Mouse (Mus musculus) layer of hippocampus, postnatal 36 days (tissue): ENCODE measurements at regions not wholly inside any gene's neighbourhood (a gene's known extent, or its start where the extent isn't known, plus 50 kb on each side); places are given as distances from the start of the nearest gene placed in this dataset.

Source experiments
- DNase-seq, 2 experiments: peaks; one replicate each; pipeline ENCODE4 v3.0.0; 2022

DNA sequence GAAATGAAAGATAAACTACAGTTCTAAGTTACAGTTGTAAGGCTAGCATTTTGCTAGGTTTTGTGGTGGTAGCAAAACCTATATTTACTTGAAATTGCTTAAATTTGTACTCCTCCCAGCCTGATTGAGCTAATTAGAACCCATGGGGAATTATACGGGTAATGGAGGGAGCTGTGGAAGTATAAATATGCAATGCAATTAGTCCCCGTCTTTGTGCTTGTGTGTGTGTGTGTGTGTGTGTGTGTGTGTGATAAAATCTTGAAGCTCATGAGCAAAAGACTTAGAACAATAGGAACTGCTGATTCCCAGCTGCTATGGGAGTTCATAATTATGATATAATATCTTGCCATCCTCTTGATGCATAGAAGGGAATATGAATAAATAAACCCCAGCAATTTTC is 321.7 kb upstream of the Thsd7b start:
- no peak for DNase-seq

DNA sequence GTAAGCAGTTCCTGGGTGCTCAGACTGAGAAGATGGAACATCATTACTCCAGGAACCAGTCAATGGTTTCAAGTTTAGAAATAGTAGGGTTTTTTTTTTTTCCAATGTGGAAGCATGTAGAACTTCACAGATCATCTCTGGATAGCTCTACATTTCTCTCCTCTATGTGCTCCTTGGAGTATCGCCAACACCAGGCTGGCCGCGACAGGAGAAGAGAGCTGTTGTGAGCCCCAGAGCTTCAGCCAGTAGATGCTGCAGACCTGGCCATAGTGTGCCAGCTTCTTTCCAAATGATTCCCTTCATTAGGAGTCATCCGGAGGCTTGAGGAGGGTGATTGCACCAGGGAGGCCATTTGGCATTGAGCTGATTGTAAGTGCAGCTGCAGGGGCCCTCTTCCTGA is 322.6 kb upstream of the Thsd7b start:
- DNase-seq: no peak

DNA sequence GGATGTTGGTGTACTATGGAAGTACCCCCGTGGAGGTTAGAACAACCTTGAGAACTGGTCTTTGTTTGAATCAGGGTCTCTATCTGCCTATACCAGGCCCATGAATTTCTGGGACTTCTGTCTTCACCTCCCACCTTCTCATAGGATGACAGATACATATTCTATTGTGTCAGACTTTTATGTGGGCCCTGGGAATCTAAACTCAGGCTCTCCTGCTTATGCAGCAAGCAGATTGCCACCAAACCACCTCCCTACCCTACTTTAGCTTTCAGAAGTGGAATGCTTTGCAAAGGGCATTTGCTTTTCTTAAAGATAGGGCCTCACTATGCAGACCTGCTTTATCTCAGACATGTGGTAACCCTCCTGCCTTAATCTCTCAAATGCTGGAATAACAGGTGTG is 322.7 kb upstream of the Cxcr4 start:
- DNase-seq: no peak

DNA sequence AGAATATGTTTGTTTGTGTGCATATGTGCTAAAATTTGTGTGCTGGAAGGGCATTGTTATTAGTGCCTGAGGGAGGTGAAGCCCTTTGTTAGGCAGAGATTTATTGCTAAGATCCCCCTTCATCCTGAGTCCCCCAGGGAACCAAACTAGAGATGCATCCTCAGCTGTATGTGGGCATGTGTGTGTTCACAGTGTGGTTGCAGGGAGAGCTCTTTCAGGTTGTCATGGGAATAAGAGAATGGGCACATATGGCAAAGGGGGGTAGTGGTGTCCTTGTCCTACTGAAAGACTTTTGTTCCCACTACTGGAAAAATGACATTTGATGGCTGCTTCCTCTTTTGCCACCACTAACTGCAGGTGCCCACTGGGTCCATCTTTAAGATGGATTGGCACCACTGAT is 320.4 kb upstream of the Cxcr4 start:
- DNase-seq: no peak

DNA sequence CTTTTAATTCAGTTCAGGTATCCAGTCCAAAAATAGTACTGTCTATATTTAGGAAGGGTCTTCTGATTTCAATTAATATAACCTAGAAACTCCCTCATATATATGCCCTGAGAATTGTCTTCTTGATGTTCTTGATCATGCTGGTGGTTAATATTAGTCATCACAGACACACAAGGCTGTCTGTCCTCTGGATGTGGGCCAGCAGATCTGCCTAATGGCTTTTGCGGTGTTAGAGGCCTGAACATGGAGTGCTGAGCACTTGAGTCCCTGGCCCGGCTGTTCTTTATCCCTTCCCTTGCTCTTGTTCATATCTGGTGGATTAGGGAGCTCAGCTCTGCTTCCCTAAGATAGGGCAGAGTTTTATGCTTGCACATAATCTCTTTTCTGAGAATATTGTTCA is 315.5 kb upstream of the Cxcr4 start:
- no peak for DNase-seq

DNA sequence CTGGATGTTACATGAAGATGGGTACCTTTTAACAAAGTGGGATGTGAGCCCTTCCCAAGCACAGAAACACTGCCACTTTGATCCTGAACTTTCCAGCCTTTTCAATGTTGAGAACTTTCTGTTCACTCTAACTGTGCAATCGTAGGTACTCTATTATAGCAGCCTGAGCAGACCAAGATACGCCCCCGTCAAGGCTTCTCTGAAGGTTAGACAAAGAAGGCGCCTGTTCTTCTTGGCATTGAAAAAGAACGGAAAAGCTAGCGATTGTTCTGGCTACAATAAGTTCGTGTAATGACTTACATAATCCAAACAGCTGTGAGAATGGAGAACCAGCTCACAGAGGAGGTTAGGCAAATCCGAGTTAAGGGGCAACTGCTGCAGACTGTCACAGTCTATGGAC is 305.9 kb upstream of the Cxcr4 start:
- DNase-seq: no peak

DNA sequence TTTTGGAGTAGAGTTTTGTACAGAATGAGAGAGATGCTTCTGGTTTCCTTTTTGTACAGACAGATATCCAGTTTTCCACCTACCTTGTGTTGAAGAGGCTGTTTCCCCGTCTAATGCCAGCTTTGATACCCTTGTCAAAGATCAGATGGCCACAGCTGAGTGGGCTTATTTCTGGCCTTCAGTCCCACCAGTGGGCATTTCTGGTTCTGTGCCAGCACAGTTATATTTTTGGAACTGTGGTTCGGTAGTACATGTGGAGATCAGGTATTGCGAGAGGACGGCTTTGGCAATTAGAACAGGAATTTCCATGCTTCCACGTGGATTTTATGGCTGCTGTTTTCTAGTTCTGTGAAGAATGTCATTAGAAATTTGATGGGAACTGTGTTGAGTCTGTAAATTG is 302.5 kb upstream of the Cxcr4 start:
- DNase-seq: no peak

DNA sequence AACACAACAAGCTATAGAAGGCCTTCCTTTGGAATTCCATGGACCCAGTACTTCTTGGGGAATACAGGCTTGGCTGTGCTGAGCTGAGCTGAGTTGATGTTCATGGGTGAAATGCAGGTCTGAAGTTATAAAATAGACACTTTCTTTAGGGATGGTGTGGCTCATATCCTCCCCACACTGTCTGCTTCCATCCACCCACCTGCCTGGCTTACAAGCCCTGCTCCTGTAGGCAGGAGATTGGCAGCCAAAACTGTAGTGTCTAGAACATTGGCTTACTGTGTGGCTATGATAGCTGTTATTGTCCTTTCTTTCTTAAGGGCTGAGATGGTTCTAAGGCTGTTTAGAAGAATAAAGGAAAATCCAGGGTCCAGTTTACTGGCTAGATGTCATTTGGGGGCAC is 286.2 kb upstream of the Cxcr4 start:
- peak in 1 of 2 experiments; percentile 30 for DNase-seq

DNA sequence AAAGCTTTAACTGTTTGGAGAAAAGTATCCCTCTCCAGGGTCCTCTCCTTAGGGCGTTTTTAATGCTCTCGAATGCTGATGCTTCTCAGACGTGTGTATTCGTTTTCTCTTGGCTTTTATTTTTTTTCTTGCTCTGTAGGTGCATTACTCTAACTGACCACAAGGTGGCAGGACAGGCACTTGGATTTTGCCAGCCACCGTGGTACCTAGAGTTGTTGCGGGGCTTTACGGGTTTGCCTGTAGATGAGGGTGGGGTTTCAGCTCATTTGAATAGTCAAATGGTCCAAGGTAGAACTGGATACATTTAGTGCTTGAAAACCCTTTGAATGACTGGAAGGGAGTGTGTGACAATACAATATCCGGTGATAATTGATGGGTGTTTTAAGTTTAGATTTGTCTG is 283.2 kb upstream of the Cxcr4 start:
- peak in 1 of 2 experiments; percentile 32 for DNase-seq

DNA sequence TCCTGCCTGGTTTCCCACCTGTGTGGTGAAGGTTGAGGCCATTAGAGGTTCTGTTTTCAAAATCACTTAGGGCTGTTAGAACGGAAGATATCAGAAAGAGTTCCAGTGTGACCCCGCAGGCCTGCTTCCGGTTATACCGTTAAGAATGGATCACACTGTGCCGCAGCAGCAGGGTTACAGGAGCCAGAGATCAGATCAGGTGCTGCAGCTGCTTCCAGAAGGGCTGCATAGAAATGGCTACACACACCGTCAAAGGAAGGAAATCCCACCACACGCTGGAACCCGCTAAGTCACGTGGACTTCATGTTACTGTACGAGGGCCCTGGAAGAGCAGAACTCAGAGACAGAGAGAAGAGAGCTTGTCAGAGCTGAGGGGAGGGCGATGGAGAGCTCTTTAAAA is 282.1 kb upstream of the Cxcr4 start:
- DNase-seq: no peak

DNA sequence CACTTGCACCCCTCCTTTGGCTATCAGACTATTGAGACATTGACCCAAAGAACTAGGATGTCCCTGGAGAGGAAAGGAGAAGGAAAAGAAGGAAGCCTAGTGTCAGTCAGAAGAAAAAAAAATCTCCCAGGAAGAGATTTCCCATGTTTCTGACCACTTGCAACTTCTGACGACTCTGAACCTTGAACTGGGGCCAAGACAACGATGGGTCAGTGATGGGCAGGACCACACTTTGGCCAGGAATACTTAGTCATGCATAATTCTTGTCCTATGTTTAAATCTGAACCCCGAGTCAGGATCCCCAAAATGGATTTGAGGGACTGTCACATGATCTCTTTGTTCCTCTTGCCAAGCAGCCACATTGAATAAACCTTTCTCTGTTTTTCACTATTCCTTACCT is 276.7 kb upstream of the Cxcr4 start:
- DNase-seq: no peak

DNA sequence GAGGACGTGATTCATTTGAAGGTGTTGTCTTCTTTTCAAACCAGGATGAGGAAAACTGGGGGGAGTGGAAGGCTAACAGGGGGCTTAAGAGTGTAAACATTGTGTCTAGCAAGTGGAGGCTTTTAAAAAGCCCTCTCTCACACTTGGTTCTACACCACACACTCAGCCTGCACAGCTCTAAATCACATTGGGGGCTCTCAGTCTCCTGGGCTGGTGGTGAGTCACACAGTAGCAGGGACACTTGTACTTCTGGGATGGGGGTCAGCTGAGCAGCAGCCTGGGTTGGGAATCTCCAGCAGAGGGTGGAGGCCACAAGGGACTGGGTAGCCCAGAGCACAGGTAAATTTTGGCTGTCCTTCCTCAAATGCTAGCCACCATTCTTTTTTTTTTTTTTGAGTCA is 268.4 kb upstream of the Cxcr4 start:
- no peak for DNase-seq

DNA sequence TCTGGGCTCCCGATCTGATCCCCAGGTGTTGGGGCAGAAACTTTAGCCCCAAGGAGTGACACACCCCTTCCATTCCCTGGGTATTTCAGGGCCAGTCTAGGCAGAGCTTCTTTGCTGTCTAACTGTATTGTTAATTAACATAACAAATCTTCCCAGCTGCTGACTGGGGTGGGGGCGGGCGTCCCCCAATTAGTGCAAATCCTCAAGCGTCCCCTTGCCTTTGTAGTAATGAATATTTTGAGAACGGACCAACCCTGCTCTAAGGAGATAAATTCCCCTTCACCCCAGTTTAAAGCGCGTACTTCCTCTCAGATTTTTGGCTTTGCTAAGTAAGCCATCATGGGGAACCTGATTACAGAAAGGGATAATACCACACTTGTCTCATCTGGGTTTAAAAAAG is 268.0 kb upstream of the Cxcr4 start:
- no peak for DNase-seq

DNA sequence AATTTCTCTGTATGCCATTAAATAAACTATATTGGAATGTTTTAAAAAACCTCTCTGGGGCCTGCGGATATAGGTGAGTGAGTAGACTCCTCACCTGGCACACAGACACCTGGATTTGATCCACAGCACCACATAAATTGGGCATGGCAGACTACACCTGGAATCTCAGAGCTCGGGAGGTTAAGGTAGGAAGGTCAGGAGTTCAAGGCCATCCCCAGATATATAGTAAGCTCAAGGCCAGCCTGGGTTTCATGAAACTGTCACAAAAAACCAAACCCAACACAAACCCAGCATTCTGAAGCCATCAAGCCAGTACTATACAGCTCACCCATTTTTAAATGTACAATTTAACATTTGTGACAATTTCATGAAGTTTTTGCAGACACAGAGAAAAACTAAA is 266.6 kb upstream of the Cxcr4 start:
- DNase-seq: no peak

DNA sequence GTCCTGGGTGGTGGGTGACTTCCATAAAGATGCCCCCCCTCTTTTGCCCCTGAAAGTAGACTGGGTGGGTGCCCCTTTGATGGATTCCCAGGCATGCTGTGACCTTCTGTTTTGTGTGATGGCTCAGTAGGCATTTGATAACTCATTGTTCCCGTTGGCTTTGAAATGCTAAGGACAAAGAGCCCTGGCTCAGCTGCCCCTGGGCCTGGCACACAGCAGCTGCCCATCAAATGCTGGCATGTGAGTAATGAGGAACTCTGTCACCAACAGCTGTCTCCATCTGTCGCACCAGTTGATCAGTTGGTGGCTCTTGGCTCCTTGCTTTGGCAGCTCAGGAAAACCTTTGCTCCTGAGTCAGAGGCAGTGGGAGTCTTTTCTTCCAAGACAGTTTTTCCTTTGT is 264.8 kb upstream of the Cxcr4 start:
- no peak for DNase-seq

DNA sequence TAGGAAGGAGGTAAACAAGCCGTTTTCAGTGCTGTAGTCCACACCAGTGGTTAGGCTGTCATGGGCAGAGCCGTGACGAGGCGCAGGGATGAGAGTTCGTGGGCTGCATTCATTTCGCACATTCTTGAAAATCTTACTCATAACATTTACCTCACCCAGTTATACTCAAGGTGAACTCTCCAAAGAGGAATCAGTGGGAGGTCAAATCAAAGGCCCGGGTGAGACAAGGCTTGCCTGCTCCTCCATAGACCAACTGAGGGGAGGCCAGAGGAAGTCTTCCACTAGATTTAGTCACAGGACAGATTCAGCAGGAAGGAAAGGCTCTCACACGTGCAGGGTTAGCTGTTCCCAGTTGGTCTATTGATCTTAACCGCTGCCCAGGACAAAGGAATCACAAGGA is 262.6 kb upstream of the Cxcr4 start:
- no peak for DNase-seq

DNA sequence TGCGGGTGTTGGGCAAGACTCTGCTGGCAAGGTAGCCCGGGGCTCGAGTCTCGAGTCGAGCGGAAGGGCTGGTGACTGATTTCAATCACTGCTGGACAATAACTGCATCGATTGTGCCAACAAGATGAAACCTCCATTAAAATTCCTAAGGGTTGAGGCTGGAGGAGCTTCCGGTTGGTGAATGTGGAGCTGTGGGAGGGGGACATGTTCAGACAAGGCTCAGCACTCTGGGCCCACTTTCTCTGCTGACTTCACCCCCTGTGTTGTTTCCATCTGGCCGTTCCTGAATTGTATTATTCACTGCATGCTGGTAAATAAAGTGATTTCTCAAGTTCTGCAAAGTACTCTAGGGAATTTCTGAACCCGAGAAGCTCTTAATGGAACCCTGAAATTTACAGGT is 261.2 kb upstream of the Cxcr4 start:
- no peak for DNase-seq

DNA sequence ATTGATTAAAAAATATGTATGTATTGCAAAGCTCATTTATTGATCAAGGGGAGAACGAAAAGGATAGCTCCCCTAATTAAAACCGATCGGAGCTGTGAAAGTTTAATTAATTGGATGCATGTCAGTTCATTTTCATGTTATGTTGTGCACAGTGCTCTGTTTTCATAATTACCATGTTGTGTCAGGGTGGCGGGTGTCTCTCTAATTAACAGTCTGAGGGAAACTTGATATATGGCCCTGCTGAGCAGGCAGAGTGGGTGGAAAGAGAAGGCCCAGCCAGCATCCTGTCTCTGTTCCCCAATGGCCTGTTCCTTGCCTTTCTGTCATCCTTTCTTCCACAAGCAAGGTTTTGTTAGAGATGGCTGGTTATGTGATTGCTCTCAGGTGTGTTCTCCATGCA is 245.3 kb upstream of the Cxcr4 start:
- DNase-seq: no peak

DNA sequence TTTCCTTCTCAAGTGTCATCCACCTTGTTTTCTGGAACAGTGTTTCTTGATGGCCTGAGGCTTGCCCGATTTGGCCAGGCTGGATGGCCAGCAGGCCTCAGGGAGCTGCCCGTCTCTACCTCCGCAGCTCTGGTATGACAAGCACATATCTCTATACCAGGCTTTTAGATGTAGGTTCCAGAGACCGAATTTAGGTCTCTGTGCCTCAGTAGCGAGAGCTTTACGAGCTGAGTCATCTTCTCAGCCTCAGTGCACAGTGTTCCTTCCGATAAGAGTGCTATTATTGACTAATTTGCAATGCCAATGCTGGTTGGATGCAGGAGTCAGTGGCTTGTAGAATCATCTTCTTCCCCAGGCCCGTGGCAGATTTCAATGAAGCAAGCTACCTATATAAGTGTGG is 243.4 kb upstream of the Cxcr4 start:
- no peak for DNase-seq

DNA sequence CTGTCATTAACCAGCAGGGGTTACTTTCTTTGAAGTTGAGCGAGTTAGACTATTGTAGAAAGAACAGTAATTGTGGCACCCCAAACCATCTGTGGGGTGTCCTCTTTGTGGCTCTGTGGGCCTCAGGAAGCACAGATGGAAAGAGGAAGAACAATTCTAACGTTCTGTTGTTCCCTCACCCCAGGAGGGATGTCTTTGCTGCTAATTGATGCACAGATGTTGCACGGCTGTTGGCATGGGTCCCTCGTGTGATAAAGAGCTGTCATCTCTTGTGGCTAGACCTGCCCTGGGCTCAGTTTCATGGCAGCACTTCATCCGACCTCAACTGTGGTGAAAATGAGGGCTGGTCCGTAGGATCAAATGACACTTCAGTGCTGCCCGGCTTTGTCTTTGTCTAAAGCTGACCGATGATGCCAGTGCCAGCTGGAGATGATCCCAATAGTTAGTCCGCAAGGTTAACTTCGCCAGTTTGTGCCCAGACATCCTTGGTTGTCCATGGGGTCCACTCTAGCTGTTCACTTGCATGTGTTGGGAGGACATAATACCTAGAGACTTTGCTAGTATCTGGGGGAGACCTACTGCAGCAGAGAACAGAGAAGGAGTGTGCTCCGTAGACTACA is 241.1 kb upstream of the Cxcr4 start:
- no peak for DNase-seq

DNA sequence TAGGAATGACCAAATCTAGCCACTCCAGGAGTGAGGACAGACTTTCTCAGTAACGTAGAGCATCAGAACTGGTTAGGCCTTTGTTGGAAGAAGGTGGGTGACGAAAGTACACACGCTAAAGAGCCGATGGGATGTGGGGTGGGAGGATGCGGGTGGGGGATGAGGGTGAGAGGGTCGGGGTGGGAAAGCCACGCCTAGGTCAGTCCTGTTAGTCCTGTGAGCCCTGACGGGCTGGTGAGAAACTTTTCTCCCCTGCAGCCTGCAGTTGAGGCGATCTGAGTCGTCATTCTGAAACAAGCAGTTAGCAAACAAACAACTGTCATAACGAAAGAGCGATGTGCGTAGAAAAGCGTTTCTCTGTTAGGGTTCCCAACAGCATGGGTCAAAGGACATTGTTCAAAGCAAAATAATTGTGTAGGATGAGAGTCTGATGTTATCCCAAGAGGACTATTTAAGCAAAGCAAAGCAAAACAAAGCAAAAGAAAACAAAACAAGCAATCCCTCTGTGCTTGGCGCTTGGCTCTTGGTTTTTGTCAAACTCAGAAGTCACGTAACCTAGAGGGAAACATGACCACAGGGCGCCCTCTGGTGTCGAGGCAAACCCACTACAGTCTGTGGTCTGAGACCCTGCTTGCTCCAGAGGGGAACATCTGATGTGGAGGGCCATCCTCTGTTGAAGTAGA is 240.2 kb upstream of the Cxcr4 start:
- DNase-seq: peak; percentile 68 to 71

DNA sequence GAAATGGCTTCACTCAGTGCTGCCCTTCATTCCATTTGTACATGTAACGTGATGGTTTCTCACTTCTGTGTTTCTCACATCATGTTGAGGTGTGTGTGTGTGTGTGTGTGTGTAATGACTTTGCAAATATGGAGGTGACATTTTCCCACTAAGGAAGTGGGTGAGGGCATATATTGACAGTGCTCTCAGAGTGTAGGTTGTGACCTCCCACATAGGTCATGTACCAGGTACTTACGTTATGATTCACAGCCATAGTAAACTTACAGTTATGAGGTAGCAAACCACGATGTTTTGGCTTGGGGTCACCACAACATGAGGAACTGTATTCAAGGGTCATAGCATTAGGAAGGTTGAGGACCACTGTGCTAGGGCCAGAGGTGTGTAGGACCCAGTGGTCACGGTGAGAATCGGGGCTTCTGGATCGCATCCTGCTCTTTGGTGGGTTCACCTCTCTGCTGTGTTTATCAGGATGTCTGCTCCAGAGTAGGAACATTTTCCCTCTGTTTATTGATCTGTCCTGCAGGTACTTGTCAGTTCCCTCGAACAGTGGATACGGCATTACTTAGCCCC is 238.7 kb upstream of the Cxcr4 start:
- no peak for DNase-seq

DNA sequence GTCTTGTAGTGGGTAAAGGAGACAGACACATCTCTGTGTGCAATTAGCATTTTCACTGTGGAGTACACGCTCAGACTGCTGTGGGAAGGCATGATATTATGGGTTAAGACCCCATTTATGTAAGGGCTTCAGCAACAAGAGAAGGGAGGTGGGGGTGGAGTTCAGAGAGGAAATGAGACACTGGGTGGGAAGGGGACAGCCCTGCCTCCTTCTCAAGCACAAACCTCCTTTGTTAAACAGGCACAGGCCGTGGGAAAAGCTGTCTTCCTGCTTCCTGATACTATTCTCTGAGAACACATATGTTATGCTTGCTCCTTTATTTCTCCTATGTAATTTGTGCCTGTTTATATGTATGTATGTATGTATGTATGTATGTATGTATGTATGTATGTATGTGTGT is 237.4 kb upstream of the Cxcr4 start:
- DNase-seq: no peak

DNA sequence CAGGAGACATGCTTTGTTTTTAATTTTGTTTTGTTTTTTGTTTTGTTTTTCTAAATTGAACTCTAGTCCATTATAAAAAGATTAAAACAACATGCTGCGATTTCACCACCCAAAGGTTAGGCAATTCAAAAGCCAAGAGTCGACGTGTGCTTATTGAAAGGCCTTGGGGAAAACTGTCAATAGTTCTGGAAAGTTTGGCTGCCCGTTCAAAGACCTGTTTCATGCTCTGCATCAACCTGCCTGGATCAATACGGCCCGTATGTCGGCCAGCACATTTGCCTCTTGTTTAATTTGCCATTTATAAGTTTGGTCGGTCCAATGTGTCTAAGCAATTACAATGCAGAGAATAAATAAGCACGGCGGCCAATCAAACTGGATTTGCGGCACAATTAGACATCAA is 234.3 kb upstream of the Cxcr4 start:
- no peak for DNase-seq
